Mouse (Mus musculus) MEL (cell line): ENCODE data around the gene Tgfbi. TPM values are rescaled to one million over a fixed set of nuclear protein-coding genes. Genes with fewer than 3 reads are reported as not detected.

Source experiments
- DNase-seq: peaks from one replicate; pipeline ENCODE4 v3.0.0; 2011; ENCODE audit warnings: low read depth, low spot score
- H3K27ac ChIP-seq: 2 replicates; pipeline ENCODE4 v1.5.1; 2012; ENCODE audit warnings: low read depth, mild to moderate bottlenecking, control low read depth, low read length, moderate library complexity; ENCODE audit not compliant: control insufficient read depth
- H3K27me3 ChIP-seq, 2 experiments: fragments of 150-350 bp in 1 of 2; sonication (generic) in 1 of 2; 2 replicates each; pipeline ENCODE4 v1.6.1; 2012; ENCODE audit warnings: low read length in 2 of 2, mild to moderate bottlenecking in 2 of 2, improper control_type of control experiment in 1 of 2, moderate library complexity in 1 of 2; ENCODE audit not compliant: insufficient read depth in 2 of 2, control insufficient read depth in 1 of 2
- H3K36me3 ChIP-seq, 2 experiments: 2 replicates each; pipeline ENCODE4 v1.6.1; 2012 to 2014; ENCODE audit warnings: low read length in 2 of 2, improper control_type of control experiment in 1 of 2, inconsistent platforms in 1 of 2, mild to moderate bottlenecking in 1 of 2; ENCODE audit not compliant: insufficient read depth in 2 of 2, control insufficient read depth in 1 of 2
- H3K4me1 ChIP-seq, 2 experiments: fragments of 150-350 bp in 1 of 2; sonication (generic) in 1 of 2; 2 replicates each; pipeline ENCODE4 v1.6.1; 2012; ENCODE audit warnings: low read length in 2 of 2, improper control_type of control experiment in 1 of 2, mild to moderate bottlenecking in 1 of 2; ENCODE audit not compliant: insufficient read depth in 2 of 2, control insufficient read depth in 1 of 2
- H3K4me3 ChIP-seq, 2 experiments: fragments of 150-350 bp in 1 of 2; sonication (generic) in 1 of 2; 2 replicates each; pipeline ENCODE4 v1.5.1; 2012; ENCODE audit warnings: low read depth in 2 of 2, low read length in 2 of 2, mild to moderate bottlenecking in 2 of 2, moderate library complexity in 2 of 2, control low read depth in 1 of 2, improper control_type of control experiment in 1 of 2; ENCODE audit not compliant: control insufficient read depth in 1 of 2, insufficient read depth in 1 of 2
- H3K79me2 ChIP-seq: 2 replicates; pipeline ENCODE4 v1.6.1; 2012; ENCODE audit warnings: mild to moderate bottlenecking, low read length, moderate library complexity; ENCODE audit not compliant: control insufficient read depth, poor library complexity, insufficient read depth
- H3K9ac ChIP-seq: 2 replicates; pipeline ENCODE4 v1.6.1; 2012; ENCODE audit warnings: low read depth, mild to moderate bottlenecking, control low read depth, low read length, moderate library complexity; ENCODE audit not compliant: control insufficient read depth, poor library complexity, severe bottlenecking
- H3K9me3 ChIP-seq: fragments of 150-350 bp; sonication (generic); replicated peaks from 2 replicates; pipeline ENCODE4 v1.6.1; 2012; ENCODE audit warnings: mild to moderate bottlenecking, low read length, improper control_type of control experiment, moderate library complexity; ENCODE audit not compliant: insufficient read depth
- CHD2 ChIP-seq: IDR thresholded peaks from 2 replicates; pipeline ENCODE4 v1.6.1; 2011; ENCODE audit warnings: low read length, improper control_type of control experiment
- ELF1 ChIP-seq: IDR thresholded peaks from 2 replicates; pipeline ENCODE4 v1.6.1; 2014; ENCODE audit warnings: low read depth, mild to moderate bottlenecking, inconsistent platforms, low read length, improper control_type of control experiment, moderate library complexity
- ETS1 ChIP-seq: IDR thresholded peaks from 2 replicates; pipeline ENCODE4 v1.6.1; 2012; ENCODE audit warnings: low read depth, mild to moderate bottlenecking, inconsistent platforms, low read length, improper control_type of control experiment, moderate library complexity
- HCFC1 ChIP-seq: IDR thresholded peaks from 2 replicates; pipeline ENCODE4 v1.6.1; 2012; ENCODE audit warnings: low read depth, mild to moderate bottlenecking, inconsistent platforms, low read length, improper control_type of control experiment, moderate library complexity
- JUND ChIP-seq: IDR thresholded peaks from 2 replicates; pipeline ENCODE4 v1.6.1; 2011; ENCODE audit warnings: low read depth, mild to moderate bottlenecking, improper control_type of control experiment, low read length
- KAT2A ChIP-seq: conservative IDR thresholded peaks from 2 replicates; pipeline ENCODE4 v1.6.1; 2012; ENCODE audit warnings: low read depth, low read length, improper control_type of control experiment, inconsistent platforms
- MAZ ChIP-seq: IDR thresholded peaks from 2 replicates; pipeline ENCODE4 v1.6.1; 2012; ENCODE audit warnings: low read depth, mild to moderate bottlenecking, inconsistent platforms, low read length, improper control_type of control experiment
- MYB ChIP-seq: IDR thresholded peaks from 2 replicates; pipeline ENCODE4 v1.6.1; 2011; ENCODE audit warnings: mild to moderate bottlenecking, low read depth, low read length, improper control_type of control experiment
- POLR2A ChIP-seq, 2 experiments: IDR thresholded peaks; 2 replicates each; pipeline ENCODE4 v1.6.1; 2011 to 2012; ENCODE audit warnings: low read length in 2 of 2, mild to moderate bottlenecking in 2 of 2, control low read depth in 1 of 2, improper control_type of control experiment in 1 of 2, low read depth in 1 of 2, moderate library complexity in 1 of 2; ENCODE audit not compliant: control insufficient read depth in 1 of 2, insufficient read depth in 1 of 2, poor library complexity in 1 of 2
- POLR2AphosphoS2 ChIP-seq: IDR thresholded peaks from 2 replicates; pipeline ENCODE4 v1.6.1; 2011; ENCODE audit warnings: low read length, improper control_type of control experiment
- POLR2AphosphoS5 ChIP-seq: IDR thresholded peaks from 2 replicates; pipeline ENCODE4 v1.6.1; 2012; ENCODE audit warnings: low read depth, borderline replicate concordance, mild to moderate bottlenecking, inconsistent platforms, low read length, moderate library complexity, mixed read lengths
- RAD21 ChIP-seq: IDR thresholded peaks from 2 replicates; pipeline ENCODE4 v1.6.1; 2011; ENCODE audit warnings: mild to moderate bottlenecking, low read depth, low read length, improper control_type of control experiment
- SIN3A ChIP-seq: IDR thresholded peaks from 2 replicates; pipeline ENCODE4 v1.6.1; 2012; ENCODE audit warnings: low read length, improper control_type of control experiment, inconsistent platforms
- UBTF ChIP-seq: IDR thresholded peaks from 2 replicates; pipeline ENCODE4 v1.6.1; 2012; ENCODE audit warnings: low read depth, mild to moderate bottlenecking, inconsistent platforms, low read length, improper control_type of control experiment, moderate library complexity, borderline replicate concordance; ENCODE audit not compliant: insufficient read depth
- USF1 ChIP-seq: IDR thresholded peaks from 2 replicates; pipeline ENCODE4 v1.6.1; 2014; ENCODE audit warnings: low read depth, mild to moderate bottlenecking, inconsistent platforms, low read length, improper control_type of control experiment, moderate library complexity
- ZC3H11A ChIP-seq: IDR thresholded peaks from 2 replicates; pipeline ENCODE4 v1.6.1; 2012; ENCODE audit warnings: low read depth, mild to moderate bottlenecking, inconsistent platforms, low read length, improper control_type of control experiment
- polyA plus RNA-seq, 2 experiments: library from polyadenylated mRNA; stranded (reverse) in 1 of 2; unstranded in 1 of 2; fragments of >175 nt in 1 of 2; fragments of >200 nt in 1 of 2; gene quantifications; 2 replicates each; pipeline versions ENCODE4 v1.2.1 to v1.2.4; 2012; ENCODE audit warnings: low replicate concordance in 2 of 2, low read depth in 1 of 2; ENCODE audit not compliant: insufficient read length in 2 of 2, insufficient read depth in 1 of 2, missing spikeins in 1 of 2
- total RNA-seq: library from RNA; depleted of rRNA; stranded (reverse); fragments of 300-350 nt; gene quantifications from 2 replicates; pipeline ENCODE4 v1.2.3, GENCODE M21; 2012

Tgfbi gene
- total and polyA plus RNA-seq, 3 experiments = not detected

- no peak overlapping the region for H3K4me3 ChIP-seq
- no peaks in the 10 kb centered on the region for H3K27me3 ChIP-seq
- TF ChIP-seq MAZ (no peak), POLR2AphosphoS5 (no peak), KAT2A (no peak), SIN3A (no peak), ZC3H11A (no peak), RAD21 (no peak), HCFC1 (no peak), MYB (no peak), USF1 (no peak)
- no peak for DNase-seq
- no peaks in the 10 kb centered on the region for H3K9me3 ChIP-seq
- no peak overlapping the region for H3K9ac ChIP-seq
- H3K4me1 ChIP-seq = no peaks in the 10 kb centered on the region
- no peak overlapping the region for H3K27ac ChIP-seq
- H3K36me3 ChIP-seq = no peaks in the 10 kb centered on the region
- no peaks in the 10 kb centered on the region for H3K79me2 ChIP-seq
These were observed 27.7 kb downstream of the Tgfbi start for GRCm38 (mm10) chr13:56637027-56637426.

GRCm38 (mm10) chr13:56641746-56642145, 32.4 kb downstream of the Tgfbi start:
- Histone ChIP-seq H3K9ac (no peak overlapping the region), H3K79me2 (no peaks in the 10 kb centered on the region), H3K27ac (no peak overlapping the region), H3K4me1 (no peaks in the 10 kb centered on the region)
- no peak for DNase-seq
- TF ChIP-seq CHD2 (no peak), UBTF (no peak), JUND (no peak), POLR2A (IDR thresholded peaks at IDR 0.05; ENCODE audit: control insufficient read depth in 1 of 2, insufficient read depth in 1 of 2, low read depth in 1 of 2, low read length in 2 of 2, poor library complexity in 1 of 2) (no peak), RAD21 (no peak)
- TF ChIP-seq, all 39 proteins: peak for 0
- no peaks in the 10 kb centered on the region for H3K36me3 ChIP-seq
- no peaks in the 10 kb centered on the region for H3K27me3 ChIP-seq
- H3K4me3 ChIP-seq = no peak overlapping the region
- H3K9me3 ChIP-seq = no peaks in the 10 kb centered on the region

- no peak for DNase-seq
- Histone ChIP-seq H3K27ac (no peak overlapping the region), H3K79me2 (no peaks in the 10 kb centered on the region), H3K36me3 (no peaks in the 10 kb centered on the region), H3K27me3 (no peaks in the 10 kb centered on the region), H3K4me1 (no peaks in the 10 kb centered on the region), H3K9me3 (no peaks in the 10 kb centered on the region), H3K4me3 (no peak overlapping the region), H3K9ac (no peak overlapping the region)
- TF ChIP-seq CHD2 = no peak
- no peak for TF ChIP-seq ELF1
- TF ChIP-seq ETS1 = no peak
- no peak for TF ChIP-seq POLR2AphosphoS2
These were observed 34.7 kb downstream of the Tgfbi start for GRCm38 (mm10) chr13:56644031-56644430.
